Mouse (Mus musculus) neural tube, embryonic 10.5 days (tissue): Measurements from ENCODE around the gene Nfe2l2.
A peak's percentile ranks its signal among the peaks of the same experiment; 100 is the strongest.
"Not testable (repeated sequence)": the region's sequence is repeated elsewhere in the genome, so short reads cannot be mapped to it uniquely, and the experiment has no call there.

Source experiments
- DNase-seq: peaks from one replicate; pipeline ENCODE4 v3.0.0-alpha.2; 2017; ENCODE audit warnings: low spot score; ENCODE audit errors: extremely low spot score

Gene Nfe2l2

DNA sequence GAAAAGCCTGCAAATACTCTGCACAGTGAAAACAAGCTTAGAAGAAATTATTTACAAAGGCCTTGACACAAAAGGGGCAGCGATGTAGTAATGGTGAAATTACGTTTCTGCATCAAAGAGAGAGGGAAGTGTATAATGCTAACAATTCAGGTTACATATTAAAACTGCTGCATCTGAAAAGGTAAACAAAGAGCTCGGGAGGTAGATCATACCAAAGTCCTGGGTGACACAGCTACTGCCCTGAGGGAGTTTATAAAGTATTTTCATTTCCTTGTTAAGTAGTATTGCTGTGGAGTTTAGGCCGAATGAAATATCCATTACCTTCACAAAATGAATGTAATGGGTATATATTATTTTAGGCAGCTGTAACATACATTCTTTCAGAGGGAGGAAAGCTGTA lies 10.3 kb upstream of the Nfe2l2 start:
- DNase-seq: no peak

GRCm38 (mm10) chr2:75713083-75713482 lies 8.6 kb upstream of the Nfe2l2 start:
- no peak for DNase-seq

- no peak for DNase-seq
These were observed 3.0 kb upstream of the Nfe2l2 start for GRCm38 (mm10) chr2:75707420-75707819.

- no peak for DNase-seq
These were observed 2.0 kb upstream of the Nfe2l2 start for GRCm38 (mm10) chr2:75706435-75706834.

DNA sequence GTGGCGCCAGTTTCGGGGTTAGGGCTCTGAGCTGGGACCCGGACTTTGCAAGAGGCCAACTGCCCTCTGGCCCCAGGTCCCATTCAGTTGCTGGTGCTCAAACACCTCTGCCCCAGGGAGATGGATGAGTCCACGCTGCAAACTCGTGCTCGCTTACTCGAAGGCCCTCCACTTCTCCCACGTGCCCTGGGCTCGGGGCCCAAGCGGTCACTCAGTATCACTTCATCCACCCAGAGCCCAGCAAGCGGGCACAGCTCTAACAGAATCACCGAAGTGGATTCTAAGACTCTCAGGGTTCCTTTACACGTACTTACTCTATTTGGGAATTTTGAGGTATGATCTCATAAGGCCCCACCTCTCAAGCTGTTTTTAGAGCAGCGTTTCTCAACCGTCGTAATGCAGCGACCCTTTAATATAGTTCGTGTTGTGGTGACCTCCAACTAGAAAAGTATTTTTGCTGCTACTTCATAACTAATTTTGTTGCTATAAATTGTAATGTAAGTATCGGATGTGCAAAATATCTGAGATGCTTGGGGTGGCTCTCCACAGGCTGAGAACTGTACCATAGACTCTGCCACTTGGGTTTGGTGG lies 816 bp upstream of the Nfe2l2 start:
- DNase-seq: no peak

- peak; percentile 92 for DNase-seq
These were observed 863 bp downstream of the Nfe2l2 start for GRCm38 (mm10) chr2:75703375-75704181.

DNA sequence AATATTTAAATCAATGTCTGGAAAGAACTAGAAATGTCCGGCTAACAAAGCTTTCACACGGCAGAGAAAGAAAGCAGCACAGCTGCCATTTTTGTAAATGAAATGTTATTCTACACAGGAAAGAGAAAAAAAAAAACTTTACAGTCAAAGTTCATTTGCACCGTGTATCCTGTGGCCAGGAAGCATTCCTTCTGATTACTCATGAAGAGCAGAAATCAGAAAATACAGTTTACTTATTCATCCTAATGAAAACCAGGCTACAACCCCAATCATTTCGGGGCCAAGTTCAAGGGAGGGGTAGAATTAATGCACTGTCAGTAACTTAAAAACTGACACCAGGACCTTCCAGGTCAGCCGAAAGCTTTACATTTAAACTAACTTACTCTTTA lies 1.9 kb downstream of the Nfe2l2 start:
- DNase-seq: no peak

- no peak for DNase-seq
These were observed 2.4 kb downstream of the Nfe2l2 start for GRCm38 (mm10) chr2:75701822-75702587.

DNA sequence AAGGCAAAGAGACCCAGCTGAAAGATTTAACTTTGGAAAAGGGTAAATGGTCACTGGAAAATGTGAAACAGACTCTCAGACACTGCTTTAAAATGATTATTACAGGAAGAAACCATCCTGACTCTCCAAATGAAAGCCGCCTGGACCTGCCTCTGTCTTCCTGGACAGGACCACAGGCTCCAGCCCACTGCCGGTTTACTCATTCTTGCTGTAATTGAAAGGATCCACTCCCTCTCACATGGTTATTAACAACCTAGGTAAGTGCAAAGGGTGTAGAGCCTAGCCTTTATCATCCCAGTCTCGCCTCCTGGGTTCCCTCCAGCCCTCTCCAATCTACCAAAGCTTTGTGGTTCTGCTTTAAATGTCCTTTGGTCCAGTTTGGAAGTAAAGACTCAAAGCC lies 3.2 kb downstream of the Nfe2l2 start:
- no peak for DNase-seq

DNA sequence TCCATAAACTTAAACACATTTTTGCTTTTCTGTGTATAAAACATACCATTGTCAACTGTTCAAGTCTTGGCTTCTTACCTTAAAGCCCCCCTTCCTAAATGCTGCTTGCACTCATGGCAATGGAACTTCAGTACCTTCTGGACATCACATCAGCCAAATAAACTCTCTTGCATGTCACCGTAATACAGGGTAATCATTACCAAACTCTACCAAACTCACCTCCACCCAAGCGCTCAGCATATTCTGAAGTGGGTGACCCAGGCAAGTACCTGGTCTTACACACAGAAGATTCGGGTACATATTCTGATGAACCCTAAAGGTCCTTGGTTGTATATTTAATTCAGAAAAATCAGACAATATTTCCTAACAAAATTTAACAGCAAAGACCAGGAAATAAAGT lies 3.9 kb downstream of the Nfe2l2 start:
- DNase-seq: no peak

- no peak for DNase-seq
These were observed 5.6 kb downstream of the Nfe2l2 start for GRCm38 (mm10) chr2:75698874-75699273.

DNA sequence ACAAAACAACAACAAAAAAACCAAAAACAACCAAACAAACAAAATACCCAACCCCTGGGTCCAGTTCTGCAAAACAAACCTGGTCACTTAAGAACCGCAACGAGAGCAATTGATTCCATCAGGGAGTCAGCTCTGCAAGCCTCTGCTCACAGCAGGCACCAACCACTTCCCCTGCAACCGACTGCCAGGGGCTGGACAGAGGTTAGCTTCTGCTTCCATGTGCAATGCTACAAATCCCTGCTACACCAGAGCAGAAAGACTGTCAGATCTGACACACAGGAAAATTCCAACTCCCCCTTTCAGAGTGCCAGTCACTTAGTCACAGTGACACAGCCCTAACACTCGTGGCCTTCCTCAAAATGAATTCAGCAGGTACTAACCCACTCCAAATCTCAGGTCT lies 6.4 kb downstream of the Nfe2l2 start:
- no peak for DNase-seq

DNA sequence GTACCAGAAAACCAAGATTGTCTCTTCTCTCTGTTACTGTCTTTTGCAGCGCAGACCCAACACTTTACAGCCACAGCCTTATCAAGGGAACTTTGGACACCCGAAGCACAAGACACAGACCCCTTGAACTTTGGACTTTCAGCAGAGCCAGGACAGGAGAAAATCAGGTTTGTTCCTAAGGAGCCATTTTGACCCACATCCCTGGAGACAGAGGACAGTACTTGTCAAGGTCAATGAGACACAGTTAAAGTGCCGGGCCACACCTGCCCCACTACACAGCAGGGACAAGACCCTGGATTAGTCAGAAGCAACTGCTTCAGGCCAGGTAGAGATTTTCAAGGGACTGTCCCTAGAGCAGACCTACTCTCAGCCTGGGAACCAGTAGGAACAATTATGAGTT lies 7.2 kb downstream of the Nfe2l2 start:
- no peak for DNase-seq

- DNase-seq: no peak
These were observed 8.1 kb downstream of the Nfe2l2 start for GRCm38 (mm10) chr2:75696371-75696770.

GRCm38 (mm10) chr2:75695676-75696350 lies 8.6 kb downstream of the Nfe2l2 start:
- DNase-seq: no peak

GRCm38 (mm10) chr2:75694926-75695325 lies 9.5 kb downstream of the Nfe2l2 start:
- not testable (repeated sequence) for DNase-seq

DNA sequence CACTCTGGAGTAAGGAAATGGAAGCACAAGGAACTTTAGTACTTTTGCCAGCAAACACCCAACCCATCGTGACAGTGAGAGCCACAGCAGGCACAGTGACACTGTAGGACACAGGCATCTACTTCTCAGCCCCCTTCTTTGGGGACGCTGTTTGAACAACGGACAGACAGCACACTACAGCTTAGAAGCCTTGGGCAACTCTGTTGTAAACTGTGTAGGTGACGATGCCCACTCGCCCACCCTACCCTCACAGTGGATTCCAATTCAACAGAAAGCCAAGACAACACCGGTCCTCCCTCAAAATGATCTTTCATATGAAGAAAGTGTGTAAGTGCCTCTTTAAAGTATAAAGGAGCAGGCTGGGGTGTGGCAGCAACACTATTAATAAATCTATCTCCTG lies 12.1 kb downstream of the Nfe2l2 start:
- DNase-seq: no peak

DNA sequence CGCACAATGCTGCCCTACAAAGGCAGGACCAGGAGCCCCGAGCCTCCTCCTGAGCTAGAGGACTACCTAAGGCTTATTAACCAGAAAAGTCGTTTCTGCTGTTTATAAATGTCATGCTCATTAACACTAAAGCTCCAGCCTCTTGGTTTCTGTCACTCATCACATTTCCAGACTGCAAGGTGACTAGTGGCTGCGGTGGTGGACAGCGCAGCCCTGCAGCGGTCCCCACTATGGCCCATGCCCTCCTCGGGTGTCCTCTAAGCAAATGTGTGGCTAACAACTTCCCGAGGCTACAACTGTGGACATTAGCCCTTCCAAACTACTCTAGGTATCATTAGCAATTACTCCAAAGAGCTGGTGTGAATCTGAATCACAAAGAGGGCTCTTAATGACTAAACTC lies 13.1 kb downstream of the Nfe2l2 start:
- no peak for DNase-seq

GRCm38 (mm10) chr2:75690656-75691055 lies 13.8 kb downstream of the Nfe2l2 start:
- no peak for DNase-seq

- DNase-seq: no peak
These were observed 14.8 kb downstream of the Nfe2l2 start for GRCm38 (mm10) chr2:75689482-75690158.

- no peak for DNase-seq
These were observed 15.5 kb downstream of the Nfe2l2 start for GRCm38 (mm10) chr2:75688901-75689300.
